Mouse (Mus musculus) erythroblast, embryonic 14.5 days (primary cell): ENCODE measurements around the gene Klhdc8b. TPM values are rescaled to one million over a fixed set of nuclear protein-coding genes. Genes with fewer than 3 reads are reported as not detected.

Source experiments
- H3K27me3 ChIP-seq: 2 replicates; pipeline ENCODE4 v1.6.1; 2012; ENCODE audit warnings: inconsistent platforms; ENCODE audit not compliant: control insufficient read depth
- H3K36me3 ChIP-seq: 2 replicates; pipeline ENCODE4 v1.6.1; 2012; ENCODE audit warnings: mild to moderate bottlenecking, inconsistent platforms; ENCODE audit not compliant: control insufficient read depth
- H3K4me1 ChIP-seq: 2 replicates; pipeline ENCODE4 v1.6.1; 2012; ENCODE audit warnings: inconsistent platforms; ENCODE audit not compliant: control insufficient read depth
- H3K4me3 ChIP-seq: replicated peaks from 2 replicates; pipeline ENCODE3; 2012; ENCODE audit warnings: moderate library complexity, mild to moderate bottlenecking, inconsistent platforms
- H3K9me3 ChIP-seq: 2 replicates; pipeline ENCODE4 v1.6.1; 2012; ENCODE audit warnings: low read length, inconsistent platforms, mixed read lengths; ENCODE audit not compliant: control insufficient read depth
- GATA1 ChIP-seq: IDR thresholded peaks from 2 replicates; pipeline ENCODE4 v1.6.1; 2012; ENCODE audit warnings: low read length, inconsistent platforms, mixed read lengths
- TAL1 ChIP-seq: IDR thresholded peaks from 3 replicates; pipeline ENCODE4 v1.6.1; 2012; ENCODE audit warnings: low read length, inconsistent platforms, mixed read lengths
- polyA plus RNA-seq: library from polyadenylated mRNA; stranded (reverse); fragments of >175 nt; gene quantifications from 2 replicates; pipeline ENCODE4 v1.2.3, GENCODE M21; 2012

Klhdc8b gene
- polyA plus RNA-seq, 1 experiment = 1.8 TPM

GRCm38 (mm10) chr9:108449860-108450259 is 11.5 kb downstream of the Klhdc8b start:
- Histone ChIP-seq H3K4me1 (peaks cover 63% of the 10 kb centered on the region), H3K4me3 (peak overlapping the region; percentile 71), H3K9me3 (peaks cover 2% of the 10 kb centered on the region; the same call in 1 of the 2 replicates), H3K27me3 (peaks cover 3% of the 10 kb centered on the region), H3K36me3 (peaks cover 30% of the 10 kb centered on the region)
- TF ChIP-seq TAL1 (no peak), GATA1 (no peak)

- Histone ChIP-seq H3K4me3 (no peak overlapping the region), H3K27me3 (peaks cover 8% of the 10 kb centered on the region)
These were observed 16.3 kb downstream of the Klhdc8b start for GRCm38 (mm10) chr9:108445125-108445524.

DNA sequence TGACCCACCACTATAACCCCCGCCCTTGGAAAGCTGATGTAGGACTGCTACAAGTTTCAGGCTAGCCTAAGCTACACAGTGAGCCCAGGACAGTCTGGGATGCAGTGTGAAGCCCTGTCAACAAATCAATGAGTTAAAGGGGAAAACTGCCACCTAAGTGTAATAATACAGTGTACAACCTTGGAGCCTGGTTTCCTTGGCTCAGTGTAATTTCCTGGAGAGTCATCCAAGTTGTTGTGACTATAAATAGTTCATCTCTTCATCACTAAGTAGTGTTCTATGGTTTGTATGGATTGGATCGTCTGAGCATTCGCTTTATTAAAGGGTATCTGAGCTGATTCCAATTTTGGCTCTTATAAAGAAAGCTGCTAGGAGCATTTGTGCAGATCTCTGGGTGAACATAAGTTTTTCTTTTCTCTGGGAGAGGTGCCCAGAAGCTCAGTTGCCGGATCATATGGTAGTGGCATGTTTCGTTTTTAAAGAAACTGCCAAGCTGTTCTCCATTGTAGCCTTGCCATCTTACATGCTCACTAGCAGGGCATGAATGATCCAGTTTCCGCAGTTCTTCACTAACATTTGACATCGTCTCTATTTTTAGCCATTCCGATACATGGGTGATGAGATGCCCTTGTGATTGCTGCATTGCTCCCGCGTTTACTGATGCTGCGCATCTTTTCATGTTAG is 20.0 kb downstream of the Klhdc8b start:
- H3K4me3 ChIP-seq = no peak overlapping the region
- H3K27me3 ChIP-seq = peaks cover 17% of the 10 kb centered on the region
- TF ChIP-seq GATA1 (no peak), TAL1 (no peak)
- H3K36me3 ChIP-seq = no peaks in the 10 kb centered on the region
- no peaks in the 10 kb centered on the region for H3K9me3 ChIP-seq
- H3K4me1 ChIP-seq = no peaks in the 10 kb centered on the region

More at GRCm38 (mm10) chr9:108445125-108445524, 16.3 kb downstream of the Klhdc8b start:
- H3K9me3 ChIP-seq = no peaks in the 10 kb centered on the region
- peaks cover 27% of the 10 kb centered on the region for H3K36me3 ChIP-seq
- H3K4me1 ChIP-seq = peaks cover 21% of the 10 kb centered on the region
- TF ChIP-seq TAL1 (no peak), GATA1 (no peak)

DNA sequence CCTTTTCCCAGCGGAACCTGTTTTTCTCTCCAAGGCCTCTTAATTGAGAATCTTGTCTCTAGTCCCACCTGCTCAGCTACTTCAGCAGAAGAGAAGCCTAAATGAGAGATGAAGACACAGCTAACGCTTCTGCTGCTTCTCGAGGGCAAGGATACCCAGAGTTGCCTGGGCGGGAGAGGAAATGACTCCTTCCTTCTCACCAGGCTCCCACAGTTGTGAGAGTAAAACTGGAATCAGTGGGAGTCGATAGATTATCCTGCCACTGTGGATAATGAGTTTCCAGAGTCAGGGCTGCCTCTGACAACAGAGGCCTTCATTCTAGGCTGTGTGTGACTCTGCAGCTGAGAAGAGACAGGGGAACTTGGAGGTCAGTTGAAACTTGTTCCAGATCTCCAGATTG is 20.9 kb downstream of the Klhdc8b start:
- no peak overlapping the region for H3K4me3 ChIP-seq
- no peak for TF ChIP-seq TAL1
- TF ChIP-seq GATA1 = no peak

DNA sequence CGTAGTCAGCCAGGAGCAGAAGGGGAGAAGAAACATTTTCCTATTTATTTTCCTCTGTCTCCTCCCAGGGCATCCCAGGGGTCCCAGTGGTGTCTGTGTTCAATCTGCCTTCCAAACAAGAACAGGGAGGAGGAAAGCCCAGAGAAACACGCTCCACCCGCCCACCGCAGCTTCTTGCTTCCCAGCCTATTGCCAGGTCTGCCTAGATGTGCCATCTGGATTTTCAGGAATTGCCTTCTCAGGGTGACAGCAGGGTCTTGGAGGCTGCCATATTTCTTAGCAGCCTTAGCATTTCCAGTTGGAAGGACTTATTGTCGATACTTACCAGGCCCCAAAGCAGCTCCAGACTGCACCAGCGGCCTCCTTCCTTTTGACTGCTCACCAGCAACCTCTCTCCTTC is 22.2 kb downstream of the Klhdc8b start:
- Histone ChIP-seq H3K4me3 (no peak overlapping the region), H3K27me3 (peaks cover 10% of the 10 kb centered on the region), H3K4me1 (no peaks in the 10 kb centered on the region), H3K36me3 (no peaks in the 10 kb centered on the region), H3K9me3 (no peaks in the 10 kb centered on the region)
- no peak for TF ChIP-seq TAL1
- TF ChIP-seq GATA1 = no peak

More for the DNA sequence above, 20.9 kb downstream of the Klhdc8b start:
- H3K9me3 ChIP-seq = no peaks in the 10 kb centered on the region
- no peaks in the 10 kb centered on the region for H3K36me3 ChIP-seq
- H3K4me1 ChIP-seq = no peaks in the 10 kb centered on the region
- peaks cover 17% of the 10 kb centered on the region for H3K27me3 ChIP-seq

- Histone ChIP-seq H3K27me3 (peaks cover 8% of the 10 kb centered on the region), H3K4me1 (peaks cover 7% of the 10 kb centered on the region), H3K4me3 (no peak within 1 kb of the TSS), H3K36me3 (no peaks in the 10 kb centered on the region), H3K9me3 (no peaks in the 10 kb centered on the region)
- no peak for TF ChIP-seq TAL1
- TF ChIP-seq GATA1 = no peak
These were observed 25.2 kb downstream of the Klhdc8b start, which contains the start of gene BC048562 for GRCm38 (mm10) chr9:108436182-108436581. Gene BC048562 (plus strand): TSS chr9:108436482.

DNA sequence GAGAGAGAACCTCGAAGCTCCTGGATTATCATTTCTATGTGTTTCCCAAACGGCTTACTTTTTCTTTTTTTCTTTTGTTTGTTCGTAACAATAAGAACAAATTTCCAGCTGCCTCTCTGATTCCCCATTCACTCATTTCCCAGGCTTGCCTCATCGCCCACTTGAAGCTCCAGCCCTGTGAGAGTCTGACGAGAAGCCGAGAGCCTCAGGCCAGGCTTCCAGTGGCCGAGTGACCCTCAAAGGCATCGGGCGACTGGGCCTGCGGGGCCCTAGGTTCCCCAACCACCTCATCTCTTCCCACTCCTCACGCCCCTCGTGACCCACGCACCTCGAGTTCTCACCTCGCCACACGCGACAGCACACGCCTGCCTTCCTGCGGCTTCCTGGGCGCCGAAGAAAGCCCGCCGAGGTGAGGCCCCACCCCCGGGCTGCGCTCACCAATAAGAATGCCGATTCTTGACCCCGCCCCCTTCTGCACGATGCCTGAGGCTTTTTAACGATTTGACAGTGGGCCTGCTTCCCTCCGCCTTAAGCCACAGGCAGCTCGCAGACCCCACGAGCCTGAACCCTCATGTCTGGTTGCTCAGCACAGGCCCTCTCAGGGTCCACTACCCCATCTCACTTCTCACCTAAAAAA is 29.8 kb downstream of the Klhdc8b start:
- TF ChIP-seq TAL1 (no peak), GATA1 (no peak)
- Histone ChIP-seq H3K4me3 (peak overlapping the region; percentile 32), H3K4me1 (peaks cover 7% of the 10 kb centered on the region), H3K9me3 (no peaks in the 10 kb centered on the region), H3K36me3 (no peaks in the 10 kb centered on the region), H3K27me3 (0 out of 2 replicates have a peak, but pooled peaks cover under 1% of the 10 kb centered on the region)

GRCm38 (mm10) chr9:108428384-108428783 is 33.0 kb downstream of the Klhdc8b start, which contains the start of gene Ccdc36:
Gene Ccdc36 (minus strand): TSS chr9:108428484.
- no peaks in the 10 kb centered on the region for H3K9me3 ChIP-seq
- no peaks in the 10 kb centered on the region for H3K27me3 ChIP-seq
- TF ChIP-seq GATA1 (no peak), TAL1 (no peak)
- H3K36me3 ChIP-seq = no peaks in the 10 kb centered on the region
- peaks cover 7% of the 10 kb centered on the region for H3K4me1 ChIP-seq
- no peak within 1 kb of the TSS for H3K4me3 ChIP-seq

DNA sequence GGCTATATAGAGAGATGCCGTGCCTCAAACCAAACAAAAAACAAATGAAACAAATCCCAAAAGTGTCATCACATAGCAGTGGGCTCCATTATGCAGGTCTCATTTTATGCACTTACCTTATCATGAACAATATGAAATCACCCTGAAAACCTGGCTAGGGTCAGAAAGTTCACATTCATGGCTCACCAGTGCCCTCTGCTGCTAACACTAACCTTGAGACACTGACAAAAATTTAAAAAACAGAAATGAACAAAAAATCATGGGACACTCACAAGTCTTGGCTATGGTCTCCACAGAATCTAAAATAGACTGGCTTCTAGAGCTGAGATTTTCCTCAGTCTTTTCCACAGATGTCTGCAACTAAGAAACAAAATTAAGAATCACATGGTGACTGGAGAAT is 49.2 kb downstream of the Klhdc8b start:
- no peaks in the 10 kb centered on the region for H3K9me3 ChIP-seq
- H3K4me3 ChIP-seq = no peak overlapping the region
- no peaks in the 10 kb centered on the region; the same call in 1 of the 2 replicates for H3K4me1 ChIP-seq
- TF ChIP-seq TAL1 (no peak), GATA1 (no peak)
- no peaks in the 10 kb centered on the region for H3K27me3 ChIP-seq
- H3K36me3 ChIP-seq = no peaks in the 10 kb centered on the region
